Mouse (Mus musculus): ENCODE results near the gene Uba52. TPM values are rescaled to one million over a fixed set of nuclear protein-coding genes. Genes with fewer than 3 reads are reported as not detected.

Gene Uba52
- polyA plus RNA-seq, 1 experiment from 2014 or later = 691 TPM

DNA sequence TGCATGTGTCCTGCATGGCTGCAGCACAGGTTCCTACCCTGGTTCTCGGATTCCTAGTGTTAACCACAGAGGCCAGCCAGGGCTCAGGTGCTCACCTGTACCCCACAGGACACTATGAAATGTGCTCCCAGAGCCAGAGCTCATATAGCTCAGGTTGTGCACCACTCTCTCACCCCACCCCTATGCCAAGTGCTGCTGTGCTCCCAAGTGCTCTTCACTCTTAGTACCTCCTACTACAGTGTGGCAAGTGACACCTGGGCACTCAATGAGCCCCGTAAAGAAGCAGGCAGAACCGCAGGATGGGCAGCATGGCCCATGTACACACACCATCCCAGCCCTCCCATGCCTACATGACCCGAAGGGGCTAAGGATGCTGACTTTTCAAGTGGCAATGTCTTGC, 41.9 kb downstream of the Uba52 start:
- no peaks in the 10 kb centered on the region for H3K27me3 ChIP-seq (ENCODE audit: control insufficient read depth, insufficient read depth, low read length)
- no peak overlapping the region for H3K4me3 ChIP-seq (ENCODE audit: low read length)
- no peak overlapping the region for H3K4me2 ChIP-seq (ENCODE audit: low read depth, low read length)
- ATAC-seq (replicated peaks; ENCODE audit: extremely low read depth, insufficient read depth, low FRiP score) = no peak
- H3K4me1 ChIP-seq (ENCODE audit: control insufficient read depth, insufficient read depth, low read length) = peaks cover 28% of the 10 kb centered on the region
- no peak overlapping the region for H3K27ac ChIP-seq (ENCODE audit: low read length)
- WGBS = 83% methylated on average over 4 of the region's 4 CpGs
- H3K9ac ChIP-seq (ENCODE audit: low read length) = no peak overlapping the region
- H3K9me3 ChIP-seq (replicated peaks; ENCODE audit: control insufficient read depth, low read length) = no peaks in the 10 kb centered on the region
- H3K36me3 ChIP-seq (ENCODE audit: control insufficient read depth, insufficient read depth) = no peaks in the 10 kb centered on the region

DNA sequence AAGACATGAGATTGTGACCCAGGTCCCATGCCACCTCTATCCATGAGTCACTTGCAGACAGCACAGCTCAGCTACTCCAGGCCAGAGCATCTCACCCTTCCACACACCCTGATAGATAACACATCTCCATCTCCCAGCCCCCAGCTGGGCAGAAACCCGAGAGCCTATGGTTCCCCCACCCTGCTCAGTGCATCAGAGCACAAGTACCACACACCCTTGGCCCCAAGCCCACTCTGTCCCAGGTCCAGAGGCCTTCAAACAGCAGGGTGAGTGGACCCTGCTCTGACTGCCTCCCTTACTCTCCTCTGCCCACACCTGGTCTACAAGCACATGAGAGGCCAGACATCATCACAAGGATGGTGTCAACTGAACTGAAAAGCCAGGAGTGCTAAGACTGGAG, 42.7 kb downstream of the Uba52 start:
- H3K9me3 ChIP-seq (replicated peaks; ENCODE audit: control insufficient read depth, low read length) = no peaks in the 10 kb centered on the region
- no peaks in the 10 kb centered on the region for H3K27me3 ChIP-seq (ENCODE audit: control insufficient read depth, insufficient read depth, low read length)
- WGBS = 37% methylated on average over 1 of the region's 1 CpGs
- H3K4me1 ChIP-seq (ENCODE audit: control insufficient read depth, insufficient read depth, low read length) = peaks cover 28% of the 10 kb centered on the region
- H3K4me3 ChIP-seq (ENCODE audit: low read length) = no peak overlapping the region
- H3K27ac ChIP-seq (ENCODE audit: low read length) = no peak overlapping the region
- H3K4me2 ChIP-seq (ENCODE audit: low read depth, low read length) = no peak overlapping the region
- no peak for ATAC-seq (replicated peaks; ENCODE audit: extremely low read depth, insufficient read depth, low FRiP score)
- H3K9ac ChIP-seq (ENCODE audit: low read length) = no peak overlapping the region
- no peaks in the 10 kb centered on the region for H3K36me3 ChIP-seq (ENCODE audit: control insufficient read depth, insufficient read depth)

DNA sequence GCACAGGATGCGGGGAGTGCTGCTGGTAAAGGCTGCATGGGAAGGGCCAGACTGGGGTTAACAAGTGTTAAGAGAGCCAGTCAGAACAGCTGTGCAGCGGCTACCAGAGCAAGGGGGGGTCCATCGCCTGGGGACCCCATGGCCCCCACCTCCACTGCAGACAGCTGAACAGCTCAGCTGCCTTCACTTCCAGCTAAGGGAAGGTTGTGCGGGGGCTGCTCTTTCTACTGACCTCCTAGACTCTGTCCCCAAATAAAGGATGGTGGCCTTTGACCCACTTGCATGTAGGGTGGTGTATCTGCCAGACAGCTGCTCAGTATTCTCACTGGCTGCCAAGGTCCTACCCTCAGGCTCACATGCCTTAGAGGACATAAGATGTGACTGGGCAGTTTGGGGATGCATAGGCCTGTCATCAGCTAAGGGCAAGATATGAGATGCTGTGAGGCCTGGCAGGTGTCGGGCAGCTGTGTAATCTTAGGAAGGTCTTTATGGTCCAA, 43.3 kb downstream of the Uba52 start:
- H3K9me3 ChIP-seq (replicated peaks; ENCODE audit: control insufficient read depth, low read length) = no peaks in the 10 kb centered on the region
- H3K36me3 ChIP-seq (ENCODE audit: control insufficient read depth, insufficient read depth) = no peaks in the 10 kb centered on the region
- H3K4me1 ChIP-seq (ENCODE audit: control insufficient read depth, insufficient read depth, low read length) = peaks cover 28% of the 10 kb centered on the region
- no peak overlapping the region; the same call in 1 of the 2 replicates for H3K9ac ChIP-seq (ENCODE audit: low read length)
- no peak overlapping the region for H3K4me2 ChIP-seq (ENCODE audit: low read depth, low read length)
- no peak overlapping the region for H3K27ac ChIP-seq (ENCODE audit: low read length)
- WGBS = 60% methylated on average over 5 of the region's 5 CpGs
- no peaks in the 10 kb centered on the region for H3K27me3 ChIP-seq (ENCODE audit: control insufficient read depth, insufficient read depth, low read length)
- H3K4me3 ChIP-seq (ENCODE audit: low read length) = no peak overlapping the region
- ATAC-seq (replicated peaks; ENCODE audit: extremely low read depth, insufficient read depth, low FRiP score) = no peak

DNA sequence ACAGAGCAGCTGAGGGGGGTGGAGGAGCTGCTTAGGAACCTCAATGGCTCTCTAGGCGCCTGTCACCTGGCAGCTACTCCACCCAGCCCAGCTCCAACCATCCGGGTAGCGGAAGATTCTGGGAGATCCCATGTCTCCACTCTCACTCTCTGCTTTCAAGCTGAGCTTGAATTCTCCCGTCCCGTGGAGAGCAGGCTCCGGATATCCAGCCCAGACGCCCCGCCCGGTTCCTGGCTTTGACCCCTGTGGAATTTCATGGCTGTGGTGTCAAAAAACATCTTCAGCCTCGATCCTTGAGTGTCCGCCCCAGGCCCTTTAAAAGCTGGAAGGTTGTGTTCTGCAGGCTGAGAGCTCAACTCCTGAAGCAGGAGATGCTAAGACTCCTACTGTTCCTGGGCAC, 43.8 kb downstream of the Uba52 start:
- Histone ChIP-seq H3K4me2 (ENCODE audit: low read depth, low read length) (no peak overlapping the region), H3K4me3 (ENCODE audit: low read length) (no peak overlapping the region), H3K27ac (ENCODE audit: low read length) (no peak overlapping the region), H3K4me1 (ENCODE audit: control insufficient read depth, insufficient read depth, low read length) (peaks cover 28% of the 10 kb centered on the region), H3K9me3 (replicated peaks; ENCODE audit: control insufficient read depth, low read length) (no peaks in the 10 kb centered on the region), H3K27me3 (ENCODE audit: control insufficient read depth, insufficient read depth, low read length) (no peaks in the 10 kb centered on the region), H3K36me3 (ENCODE audit: control insufficient read depth, insufficient read depth) (no peaks in the 10 kb centered on the region), H3K9ac (ENCODE audit: low read length) (no peak overlapping the region)
- no peak for ATAC-seq (replicated peaks; ENCODE audit: extremely low read depth, insufficient read depth, low FRiP score)
- WGBS = 44% methylated on average over 11 of the region's 11 CpGs

DNA sequence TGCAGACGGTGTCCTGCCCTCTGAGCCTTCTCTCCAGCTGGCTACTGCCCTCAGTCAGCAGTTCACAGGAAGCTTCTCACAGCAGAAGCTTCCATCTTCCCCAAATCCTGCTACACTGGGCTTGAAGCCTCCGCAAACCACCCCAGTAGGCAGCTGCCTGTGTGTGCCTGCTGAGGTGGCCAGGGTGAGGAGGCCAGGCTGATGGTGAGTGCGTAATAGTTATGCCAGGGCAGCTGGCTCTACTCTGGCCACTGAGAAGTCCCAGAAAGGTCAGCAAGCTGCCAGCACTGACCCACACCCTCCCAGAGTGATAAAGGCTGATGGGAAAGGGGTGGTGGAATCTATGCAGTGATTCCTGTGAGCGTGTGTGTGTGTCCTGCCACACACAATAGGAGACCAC, 44.3 kb downstream of the Uba52 start:
- H3K36me3 ChIP-seq (ENCODE audit: control insufficient read depth, insufficient read depth) = no peaks in the 10 kb centered on the region
- no peak overlapping the region for H3K27ac ChIP-seq (ENCODE audit: low read length)
- no peaks in the 10 kb centered on the region for H3K9me3 ChIP-seq (replicated peaks; ENCODE audit: control insufficient read depth, low read length)
- no peaks in the 10 kb centered on the region for H3K27me3 ChIP-seq (ENCODE audit: control insufficient read depth, insufficient read depth, low read length)
- H3K4me3 ChIP-seq (ENCODE audit: low read length) = no peak overlapping the region
- WGBS = 75% methylated on average over 4 of the region's 4 CpGs
- peaks cover 32% of the 10 kb centered on the region for H3K4me1 ChIP-seq (ENCODE audit: control insufficient read depth, insufficient read depth, low read length)
- H3K9ac ChIP-seq (ENCODE audit: low read length) = no peak overlapping the region
- H3K4me2 ChIP-seq (ENCODE audit: low read depth, low read length) = no peak overlapping the region
- ATAC-seq (replicated peaks; ENCODE audit: extremely low read depth, insufficient read depth, low FRiP score) = no peak

DNA sequence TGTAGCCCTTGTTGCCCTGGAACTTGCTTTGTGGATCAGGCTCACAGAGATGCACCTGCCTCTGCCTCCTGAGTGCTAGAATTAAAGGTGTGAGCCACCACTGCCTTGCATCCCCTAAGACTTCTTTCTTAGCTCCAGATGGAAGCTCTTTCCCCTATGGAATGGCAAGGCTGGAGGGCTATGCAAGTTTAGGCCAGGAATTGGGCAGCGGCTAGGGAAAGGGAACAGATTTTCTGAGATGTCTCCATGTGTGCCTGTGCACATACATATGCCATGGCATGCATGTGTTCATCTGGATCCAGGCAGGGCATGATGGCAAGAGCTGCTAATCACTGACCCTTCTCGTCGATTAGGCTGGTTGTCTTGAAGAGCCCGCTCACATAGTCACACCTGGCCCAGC, 44.9 kb downstream of the Uba52 start:
- 96% methylated on average over 4 of the region's 4 CpGs for WGBS
- ATAC-seq (replicated peaks; ENCODE audit: extremely low read depth, insufficient read depth, low FRiP score) = no peak
- H3K27me3 ChIP-seq (ENCODE audit: control insufficient read depth, insufficient read depth, low read length) = no peaks in the 10 kb centered on the region
- no peak overlapping the region for H3K9ac ChIP-seq (ENCODE audit: low read length)
- no peaks in the 10 kb centered on the region for H3K9me3 ChIP-seq (replicated peaks; ENCODE audit: control insufficient read depth, low read length)
- H3K4me1 ChIP-seq (ENCODE audit: control insufficient read depth, insufficient read depth, low read length) = peaks cover 38% of the 10 kb centered on the region
- no peak overlapping the region for H3K4me3 ChIP-seq (ENCODE audit: low read length)
- no peaks in the 10 kb centered on the region for H3K36me3 ChIP-seq (ENCODE audit: control insufficient read depth, insufficient read depth)
- no peak overlapping the region for H3K27ac ChIP-seq (ENCODE audit: low read length)
- no peak overlapping the region for H3K4me2 ChIP-seq (ENCODE audit: low read depth, low read length)

DNA sequence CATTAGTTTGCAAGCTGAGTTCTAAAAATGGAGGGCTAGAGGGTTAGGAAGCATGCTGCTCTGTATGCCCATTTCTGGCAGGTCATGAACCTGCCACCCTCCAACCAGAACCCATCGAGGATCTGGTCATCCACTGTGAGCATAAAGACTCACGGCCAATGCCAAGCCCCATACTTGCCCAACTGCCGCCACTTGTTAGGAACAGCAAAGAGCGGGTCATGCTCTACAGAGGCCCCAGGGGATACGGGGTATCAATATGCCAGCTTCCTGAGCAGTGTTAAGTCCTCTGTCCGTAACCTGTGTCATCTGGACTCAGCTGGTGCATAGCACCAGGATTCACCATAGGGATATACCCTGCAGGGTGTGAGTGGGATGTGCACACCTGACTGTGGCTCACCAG, 46.4 kb downstream of the Uba52 start:
- Histone ChIP-seq H3K27ac (ENCODE audit: low read length) (no peak overlapping the region), H3K9ac (ENCODE audit: low read length) (no peak overlapping the region), H3K27me3 (ENCODE audit: control insufficient read depth, insufficient read depth, low read length) (no peaks in the 10 kb centered on the region), H3K4me1 (ENCODE audit: control insufficient read depth, insufficient read depth, low read length) (peaks cover 31% of the 10 kb centered on the region), H3K4me3 (ENCODE audit: low read length) (no peak overlapping the region), H3K36me3 (ENCODE audit: control insufficient read depth, insufficient read depth) (no peaks in the 10 kb centered on the region), H3K9me3 (replicated peaks; ENCODE audit: control insufficient read depth, low read length) (no peaks in the 10 kb centered on the region), H3K4me2 (ENCODE audit: low read depth, low read length) (no peak overlapping the region)
- WGBS = 88% methylated on average over 6 of the region's 6 CpGs
- ATAC-seq (replicated peaks; ENCODE audit: extremely low read depth, insufficient read depth, low FRiP score) = no peak

DNA sequence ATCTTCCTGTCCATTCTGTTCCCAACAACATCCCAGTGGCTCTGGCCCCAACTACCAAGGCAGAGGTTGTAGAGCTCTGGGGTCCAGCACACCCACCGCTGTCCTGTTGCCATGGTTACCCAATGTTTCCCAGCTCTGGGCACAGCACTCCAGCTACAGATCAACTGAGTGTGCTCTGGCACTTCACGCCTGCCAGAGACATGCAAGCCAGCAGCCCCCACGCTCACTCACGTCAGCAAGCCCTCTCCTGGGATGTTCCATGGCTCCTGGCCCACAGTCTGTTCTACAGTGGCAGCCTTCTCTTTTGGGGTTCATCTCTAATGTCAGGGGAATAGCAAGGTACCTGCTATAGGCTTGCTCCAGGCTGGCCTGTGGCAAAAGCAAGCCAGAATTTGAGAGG, 47.3 kb downstream of the Uba52 start:
- no peak overlapping the region for H3K4me3 ChIP-seq (ENCODE audit: low read length)
- peaks cover 26% of the 10 kb centered on the region for H3K4me1 ChIP-seq (ENCODE audit: control insufficient read depth, insufficient read depth, low read length)
- no peaks in the 10 kb centered on the region for H3K9me3 ChIP-seq (replicated peaks; ENCODE audit: control insufficient read depth, low read length)
- H3K36me3 ChIP-seq (ENCODE audit: control insufficient read depth, insufficient read depth) = no peaks in the 10 kb centered on the region
- 62% methylated on average over 4 of the region's 4 CpGs for WGBS
- no peak overlapping the region for H3K27ac ChIP-seq (ENCODE audit: low read length)
- no peak for ATAC-seq (replicated peaks; ENCODE audit: extremely low read depth, insufficient read depth, low FRiP score)
- H3K4me2 ChIP-seq (ENCODE audit: low read depth, low read length) = no peak overlapping the region
- H3K27me3 ChIP-seq (ENCODE audit: control insufficient read depth, insufficient read depth, low read length) = no peaks in the 10 kb centered on the region
- no peak overlapping the region for H3K9ac ChIP-seq (ENCODE audit: low read length)

DNA sequence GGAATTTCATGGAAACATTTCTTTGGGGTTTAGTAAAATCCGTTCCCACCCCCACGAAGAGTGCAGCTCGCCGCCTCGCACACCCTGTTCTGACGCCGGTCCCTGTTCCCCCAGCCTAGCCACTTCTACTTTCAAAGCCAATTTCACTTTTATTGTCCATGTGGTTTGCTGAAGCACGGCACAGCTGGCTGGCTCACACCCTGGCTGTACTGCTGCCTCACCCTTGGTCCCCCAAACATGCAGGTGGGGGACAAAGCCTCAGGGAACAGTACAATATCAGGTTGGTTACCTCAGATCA, 48.1 kb downstream of the Uba52 start:
- peaks cover 19% of the 10 kb centered on the region for H3K4me1 ChIP-seq (ENCODE audit: control insufficient read depth, insufficient read depth, low read length)
- H3K9me3 ChIP-seq (replicated peaks; ENCODE audit: control insufficient read depth, low read length) = no peaks in the 10 kb centered on the region
- H3K36me3 ChIP-seq (ENCODE audit: control insufficient read depth, insufficient read depth) = no peaks in the 10 kb centered on the region
- WGBS = 90% methylated on average over 8 of the region's 8 CpGs
- no peak overlapping the region for H3K4me2 ChIP-seq (ENCODE audit: low read depth, low read length)
- no peak overlapping the region for H3K4me3 ChIP-seq (ENCODE audit: low read length)
- no peak for ATAC-seq (replicated peaks; ENCODE audit: extremely low read depth, insufficient read depth, low FRiP score)
- no peak overlapping the region for H3K27ac ChIP-seq (ENCODE audit: low read length)
- H3K9ac ChIP-seq (ENCODE audit: low read length) = no peak overlapping the region
- no peaks in the 10 kb centered on the region for H3K27me3 ChIP-seq (ENCODE audit: control insufficient read depth, insufficient read depth, low read length)
